Mouse (Mus musculus) liver, postnatal 0 days (tissue): Measurements from ENCODE around the gene Morf4l1. TPM values are rescaled to one million over a fixed set of nuclear protein-coding genes. Genes with fewer than 3 reads are reported as not detected.

Experiments used
- ATAC-seq: fragments of 200-750 bp; cut with Nextera tagmentation; 2 replicates; pipeline ENCODE4 v1.8.0; 2017; ENCODE audit warnings: mild to moderate bottlenecking, moderate library complexity
- DNase-seq: peaks from one replicate; pipeline ENCODE4 v3.0.0-alpha.2; 2016
- H3K27ac ChIP-seq: fragments of 300-500 bp; sonication (generic); 2 replicates; pipeline ENCODE4 v1.5.1; 2014; ENCODE audit warnings: antibody characterized with exemption, moderate library complexity, mild to moderate bottlenecking, low read depth
- H3K27me3 ChIP-seq: fragments of 300-500 bp; sonication (generic); 2 replicates; pipeline ENCODE4 v1.6.1; 2014; ENCODE audit warnings: low read length, control low read depth, mixed read lengths; ENCODE audit not compliant: insufficient read depth
- H3K36me3 ChIP-seq: fragments of 300-500 bp; sonication (generic); replicated peaks from 2 replicates; pipeline ENCODE4 v1.6.1; 2014; ENCODE audit warnings: mild to moderate bottlenecking, control low read depth, low read length, moderate library complexity, mixed read lengths; ENCODE audit not compliant: insufficient read depth
- H3K4me1 ChIP-seq: fragments of 300-500 bp; sonication (generic); 2 replicates; pipeline ENCODE4 v1.6.1; 2014; ENCODE audit warnings: antibody characterized with exemption, mild to moderate bottlenecking, control low read depth; ENCODE audit not compliant: insufficient read depth
- H3K4me2 ChIP-seq: fragments of 300-500 bp; sonication (generic); 2 replicates; pipeline ENCODE4 v1.6.1; 2014; ENCODE audit warnings: low read depth, mild to moderate bottlenecking, low read length, moderate library complexity, mixed read lengths
- H3K4me3 ChIP-seq: fragments of 300-500 bp; sonication (generic); 2 replicates; pipeline ENCODE4 v1.5.1; 2014; ENCODE audit warnings: low read depth, low read length
- H3K9ac ChIP-seq: fragments of 300-500 bp; sonication (generic); replicated peaks from 2 replicates; pipeline ENCODE4 v1.6.1; 2014; ENCODE audit warnings: mild to moderate bottlenecking, moderate library complexity
- H3K9me3 ChIP-seq: fragments of 300-500 bp; sonication (generic); 2 replicates; pipeline ENCODE4 v1.6.1; 2016; ENCODE audit warnings: mild to moderate bottlenecking, control low read depth, low read length, mixed read lengths
- CTCF ChIP-seq: sonication (generic); IDR thresholded peaks from 2 replicates; pipeline ENCODE4 v1.5.1; 2016; ENCODE audit warnings: antibody characterized with exemption, low read depth
- EP300 ChIP-seq: IDR thresholded peaks from 2 replicates; pipeline ENCODE4 v1.6.1; 2016; ENCODE audit warnings: antibody characterized with exemption, low read depth, mild to moderate bottlenecking
- WGBS: fragments of 180-500 bp; shearing (Covaris S2); extraction: QIAGEN DNeasy Blood & Tissue Kit; methylation state at CpG from one replicate; pipeline ENCODE4 v1.1.7; 2014; ENCODE audit not compliant: insufficient replicate concordance; 5-methylcytosine and 5-hydroxymethylcytosine counted together
- polyA plus RNA-seq: library from polyadenylated mRNA; unstranded; fragments of >200 nt; fragmentation: Nextera tagmentation; extraction: Ambion mirVana; gene quantifications from 2 replicates; pipeline ENCODE4 v1.2.1, GENCODE M21; 2015

Morf4l1 gene
- polyA plus RNA-seq, 1 experiment from 2014 or later = 135 TPM

GRCm38 (mm10) chr9:90145788-90146187, 31.2 kb upstream of the Morf4l1 start:
- H3K4me3 ChIP-seq = no peak overlapping the region
- no peak overlapping the region for H3K9ac ChIP-seq
- DNase-seq = no peak
- ATAC-seq = no peak
- H3K4me1 ChIP-seq = no peaks in the 10 kb centered on the region
- 67% methylated on average over 2 of the region's 2 CpGs for WGBS
- no peaks in the 10 kb centered on the region for H3K36me3 ChIP-seq
- H3K27ac ChIP-seq = no peak overlapping the region
- TF ChIP-seq CTCF = no peak
- no peak for TF ChIP-seq EP300
- H3K9me3 ChIP-seq = no peaks in the 10 kb centered on the region
- H3K27me3 ChIP-seq = no peaks in the 10 kb centered on the region
- H3K4me2 ChIP-seq = no peak overlapping the region

DNA sequence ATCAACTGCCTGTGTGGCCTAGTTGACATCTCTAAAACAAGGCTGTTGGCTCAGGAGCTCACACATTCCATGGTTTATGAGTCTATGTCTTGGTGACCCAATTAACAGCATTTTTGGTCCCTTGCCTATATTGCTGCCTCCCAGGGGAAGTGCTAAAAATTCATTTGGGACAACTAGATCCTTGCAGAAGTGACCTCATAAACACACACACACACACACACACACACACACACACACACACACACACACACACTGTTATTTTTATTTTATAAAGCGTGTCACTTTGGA, 22.0 kb upstream of the Morf4l1 start:
- WGBS = 82% methylated on average over 1 of the region's 1 CpGs
- no peak for DNase-seq

GRCm38 (mm10) chr9:90135963-90136677, 21.5 kb upstream of the Morf4l1 start:
- peak; percentile 90 for ATAC-seq

More for the DNA sequence above, 22.0 kb upstream of the Morf4l1 start:
- TF ChIP-seq CTCF (no peak), EP300 (no peak)
- H3K9ac ChIP-seq = no peak overlapping the region
- H3K36me3 ChIP-seq = no peaks in the 10 kb centered on the region
- no peaks in the 10 kb centered on the region for H3K27me3 ChIP-seq
- H3K27ac ChIP-seq = no peak overlapping the region
- H3K9me3 ChIP-seq = no peaks in the 10 kb centered on the region
- no peak overlapping the region for H3K4me2 ChIP-seq
- peaks cover 5% of the 10 kb centered on the region; the same call in 1 of the 2 replicates for H3K4me1 ChIP-seq
- ATAC-seq = no peak
- no peak overlapping the region for H3K4me3 ChIP-seq

GRCm38 (mm10) chr9:90135466-90135865, 20.9 kb upstream of the Morf4l1 start:
- ATAC-seq (no peak), DNase-seq (no peak)
- Histone ChIP-seq H3K36me3 (no peaks in the 10 kb centered on the region), H3K4me2 (no peak overlapping the region), H3K27me3 (no peaks in the 10 kb centered on the region), H3K4me3 (no peak overlapping the region), H3K9me3 (no peaks in the 10 kb centered on the region), H3K4me1 (peaks cover 5% of the 10 kb centered on the region; the same call in 1 of the 2 replicates), H3K9ac (no peak overlapping the region), H3K27ac (no peak overlapping the region)
- TF ChIP-seq EP300 (no peak), CTCF (peak; percentile 40)
- WGBS = 68% methylated on average over 8 of the region's 8 CpGs

More at GRCm38 (mm10) chr9:90135963-90136677, 21.5 kb upstream of the Morf4l1 start:
- no peak overlapping the region for H3K4me3 ChIP-seq
- H3K9ac ChIP-seq = no peak overlapping the region
- 62% methylated on average over 9 of the region's 9 CpGs for WGBS
- H3K27me3 ChIP-seq = no peaks in the 10 kb centered on the region
- peak; percentile 31 for DNase-seq
- no peaks in the 10 kb centered on the region for H3K9me3 ChIP-seq
- no peaks in the 10 kb centered on the region for H3K36me3 ChIP-seq
- H3K4me2 ChIP-seq = no peak overlapping the region
- H3K27ac ChIP-seq = no peak overlapping the region
- H3K4me1 ChIP-seq = peaks cover 5% of the 10 kb centered on the region; the same call in 1 of the 2 replicates
- TF ChIP-seq EP300 = no peak
- TF ChIP-seq CTCF = no peak

GRCm38 (mm10) chr9:90133562-90134355, 19.2 kb upstream of the Morf4l1 start:
- Histone ChIP-seq H3K9ac (no peak overlapping the region), H3K36me3 (no peaks in the 10 kb centered on the region), H3K4me1 (peaks cover 5% of the 10 kb centered on the region; the same call in 1 of the 2 replicates), H3K27me3 (no peaks in the 10 kb centered on the region), H3K27ac (no peak overlapping the region), H3K4me2 (no peak overlapping the region), H3K4me3 (no peak overlapping the region), H3K9me3 (no peaks in the 10 kb centered on the region)
- TF ChIP-seq EP300 (no peak), CTCF (no peak)
- ATAC-seq (no peak), DNase-seq (no peak)
- WGBS = 65% methylated on average over 7 of the region's 7 CpGs

GRCm38 (mm10) chr9:90128636-90129201, 14.1 kb upstream of the Morf4l1 start:
- H3K4me2 ChIP-seq = no peak overlapping the region
- no peaks in the 10 kb centered on the region for H3K27me3 ChIP-seq
- no peak for DNase-seq
- no peak overlapping the region for H3K27ac ChIP-seq
- no peaks in the 10 kb centered on the region for H3K9me3 ChIP-seq
- H3K9ac ChIP-seq = no peak overlapping the region
- H3K36me3 ChIP-seq = no peaks in the 10 kb centered on the region
- no peak for ATAC-seq
- TF ChIP-seq EP300 = no peak
- no peak for TF ChIP-seq CTCF
- peaks cover under 1% of the 10 kb centered on the region; the same call in 1 of the 2 replicates for H3K4me1 ChIP-seq
- 58% methylated on average over 6 of the region's 6 CpGs for whole genome bisulfite sequencing
- H3K4me3 ChIP-seq = no peak overlapping the region
